Mouse (Mus musculus) layer of hippocampus, adult 9-11 months (tissue): Measurements from ENCODE around the gene Vmn1r68.

Experiments
- DNase-seq: peaks from one replicate; pipeline ENCODE4 v3.0.0; 2022

Vmn1r68 gene

GRCm38 (mm10) chr7:10558385-10558784, at the start of gene Vmn1r68:
Gene Vmn1r68, minus strand, starts transcription at chr7:10558485.
- DNase-seq, result no peak

- DNase-seq, result no peak
Measured at GRCm38 (mm10) chr7:10495578-10495977, 62.7 kb downstream of the Vmn1r68 start.

GRCm38 (mm10) chr7:10494786-10495521, 63.3 kb downstream of the Vmn1r68 start, which contains the start of gene Zik1:
Gene Zik1, minus strand, starts transcription at chr7:10495394.
- peak; percentile 77 for DNase-seq

GRCm38 (mm10) chr7:10480588-10481233, 77.6 kb downstream of the Vmn1r68 start:
- peak; percentile 40 for DNase-seq

GRCm38 (mm10) chr7:10479813-10480212, 78.5 kb downstream of the Vmn1r68 start:
- DNase-seq, result no peak

GRCm38 (mm10) chr7:10458166-10458565, 100.1 kb downstream of the Vmn1r68 start:
- no peak for DNase-seq
